Mouse (Mus musculus): ENCODE measurements around the gene Pigr.

The Pigr gene

DNA sequence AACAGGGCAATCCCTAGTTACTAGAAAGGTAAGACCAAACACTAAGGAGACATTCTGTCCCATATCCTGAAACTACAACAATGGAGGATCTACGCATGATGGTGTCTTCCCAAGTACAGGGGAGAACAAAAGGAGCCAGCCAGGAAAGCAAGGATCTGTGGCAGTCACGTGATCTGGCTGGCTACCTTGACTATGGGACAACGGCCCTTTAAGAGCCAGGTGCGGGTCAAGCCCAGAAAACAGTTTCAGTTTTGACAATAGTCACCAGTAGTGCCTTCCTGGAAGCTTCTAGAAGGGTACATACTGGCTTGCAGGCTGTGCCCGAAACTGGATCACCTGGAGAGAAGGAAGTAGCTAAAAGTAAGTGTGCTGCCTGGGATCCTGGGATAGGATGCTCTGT is at the start of gene Pigr:
TSS of gene Pigr (plus strand) at position 237 of the 400 bp plus-strand sequence.
- no peak for ATAC-seq (ENCODE audit: low TSS enrichment)

DNA sequence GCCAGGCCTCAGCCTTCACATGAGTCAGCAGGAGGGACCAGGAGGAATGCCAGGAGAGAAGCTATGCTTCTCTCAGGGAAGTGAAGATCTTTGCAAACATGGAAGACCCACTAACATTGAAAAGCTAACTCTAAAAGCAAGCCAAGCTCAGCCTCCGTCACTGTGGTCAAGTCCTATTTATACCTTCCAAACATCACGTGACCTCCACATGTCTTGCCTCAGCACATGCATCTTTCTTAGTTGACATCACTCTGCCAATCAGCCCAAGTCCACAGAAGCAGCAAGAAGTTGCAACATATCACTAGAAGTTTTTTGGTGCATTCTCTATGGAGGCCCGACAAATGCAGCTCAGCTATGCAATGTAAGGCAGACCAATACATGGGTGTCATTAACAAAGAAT is 46.6 kb upstream of the Pigr start:
- no peak for ATAC-seq (ENCODE audit: low TSS enrichment)

DNA sequence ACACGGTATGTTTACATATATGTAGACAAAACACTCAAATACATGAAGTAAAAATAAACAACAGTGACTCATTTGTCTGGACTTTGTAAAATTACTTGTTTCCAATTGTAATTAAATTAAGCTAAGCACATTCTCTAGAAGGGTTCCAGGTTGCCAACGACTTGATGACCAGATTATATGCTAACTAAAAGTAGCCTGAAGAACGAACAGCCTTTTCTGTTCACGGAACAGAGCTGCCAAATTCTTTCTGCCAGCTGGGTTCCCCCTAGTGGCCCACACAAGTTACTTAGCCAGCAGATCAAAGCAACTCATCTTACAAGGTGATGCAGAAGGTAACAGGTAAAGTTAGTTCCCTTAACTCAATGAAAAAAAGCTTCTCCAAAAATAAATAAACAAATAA is 42.4 kb upstream of the Pigr start:
- ATAC-seq (ENCODE audit: low TSS enrichment), result peak; percentile 88

DNA sequence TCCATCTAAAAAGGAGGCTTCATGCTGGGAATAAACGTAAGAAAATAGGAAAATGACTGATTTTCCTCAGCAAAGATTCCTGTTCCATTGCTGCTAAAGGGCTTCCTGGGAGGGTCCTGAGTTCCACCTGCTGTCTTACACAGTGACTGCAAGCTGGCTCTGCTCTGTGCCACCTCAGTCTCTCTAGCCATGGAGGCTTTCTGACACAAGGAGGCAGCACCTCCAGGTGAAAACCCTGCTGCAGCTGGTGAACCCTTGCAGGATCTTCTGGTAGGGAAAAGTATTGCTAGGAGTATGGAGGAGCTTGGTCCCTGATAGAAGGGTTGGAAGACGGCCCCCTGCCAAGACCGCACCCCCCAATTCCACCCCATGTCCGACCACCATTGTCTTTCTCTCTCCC is 39.5 kb upstream of the Pigr start:
- ATAC-seq (ENCODE audit: low TSS enrichment), result no peak

DNA sequence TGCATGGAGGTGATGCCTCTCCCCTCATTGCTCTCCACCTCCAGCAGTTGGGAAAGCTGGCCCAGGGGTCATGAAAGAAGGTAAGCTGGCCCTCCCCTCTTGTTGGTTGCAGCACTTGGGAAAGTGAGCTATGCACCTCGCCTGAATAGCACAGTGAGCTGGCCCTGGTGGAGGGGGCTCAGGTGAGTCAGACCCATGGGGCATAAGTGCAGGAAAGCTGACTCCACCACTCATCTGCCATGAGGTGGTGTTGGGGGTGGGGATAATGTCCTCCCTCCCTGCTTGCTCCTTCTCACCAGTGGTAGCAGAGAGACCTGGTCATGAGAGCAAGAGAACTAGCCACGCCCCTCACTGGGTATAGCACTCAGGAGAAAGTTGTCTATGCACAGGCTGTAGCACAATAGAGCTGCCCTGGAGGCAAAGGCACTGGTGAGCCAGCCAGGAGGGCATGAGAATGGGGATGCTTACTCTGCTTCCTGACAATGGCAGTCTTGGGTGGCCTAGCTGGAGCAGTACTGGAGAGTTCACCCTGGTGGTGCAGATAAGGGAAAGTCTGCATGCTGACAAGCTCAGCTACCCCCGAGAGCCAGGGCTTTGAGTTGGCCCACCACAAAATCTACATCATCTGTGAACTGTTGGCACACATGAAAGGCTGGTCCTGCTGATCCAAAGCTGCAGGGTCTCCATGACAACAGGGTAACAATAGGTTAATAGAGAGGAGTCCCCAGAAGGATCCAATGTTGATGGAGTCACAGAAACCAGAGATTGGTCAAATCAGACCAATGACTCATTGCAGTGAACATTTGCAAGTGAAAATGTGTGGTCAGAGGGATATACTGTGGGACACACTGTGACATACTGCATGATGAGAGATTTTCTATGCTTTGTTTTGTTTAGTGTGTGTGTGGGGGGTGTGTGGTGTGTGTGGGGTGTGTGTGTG is 36.7 kb upstream of the Pigr start:
- ATAC-seq (ENCODE audit: low TSS enrichment), result no peak

DNA sequence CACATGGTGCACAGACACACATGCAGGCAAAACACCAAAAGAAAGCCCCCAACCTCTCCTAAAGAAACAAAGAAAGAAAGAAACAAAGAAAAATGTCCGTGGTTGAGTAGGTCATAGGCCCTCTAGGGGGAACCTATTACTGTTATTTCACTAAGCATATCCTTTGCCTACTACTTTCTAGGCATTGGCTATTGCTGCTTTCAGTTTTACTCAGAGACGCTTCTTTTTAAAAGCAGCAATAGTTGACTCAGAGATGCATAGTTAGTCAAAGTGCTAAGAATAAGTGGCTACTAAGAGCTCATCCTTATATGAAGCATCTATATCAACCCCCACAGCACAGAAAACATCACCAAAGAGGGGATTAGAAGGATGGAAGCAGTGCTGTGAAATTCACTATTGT is 31.2 kb upstream of the Pigr start:
- ATAC-seq (ENCODE audit: low TSS enrichment), result no peak

DNA sequence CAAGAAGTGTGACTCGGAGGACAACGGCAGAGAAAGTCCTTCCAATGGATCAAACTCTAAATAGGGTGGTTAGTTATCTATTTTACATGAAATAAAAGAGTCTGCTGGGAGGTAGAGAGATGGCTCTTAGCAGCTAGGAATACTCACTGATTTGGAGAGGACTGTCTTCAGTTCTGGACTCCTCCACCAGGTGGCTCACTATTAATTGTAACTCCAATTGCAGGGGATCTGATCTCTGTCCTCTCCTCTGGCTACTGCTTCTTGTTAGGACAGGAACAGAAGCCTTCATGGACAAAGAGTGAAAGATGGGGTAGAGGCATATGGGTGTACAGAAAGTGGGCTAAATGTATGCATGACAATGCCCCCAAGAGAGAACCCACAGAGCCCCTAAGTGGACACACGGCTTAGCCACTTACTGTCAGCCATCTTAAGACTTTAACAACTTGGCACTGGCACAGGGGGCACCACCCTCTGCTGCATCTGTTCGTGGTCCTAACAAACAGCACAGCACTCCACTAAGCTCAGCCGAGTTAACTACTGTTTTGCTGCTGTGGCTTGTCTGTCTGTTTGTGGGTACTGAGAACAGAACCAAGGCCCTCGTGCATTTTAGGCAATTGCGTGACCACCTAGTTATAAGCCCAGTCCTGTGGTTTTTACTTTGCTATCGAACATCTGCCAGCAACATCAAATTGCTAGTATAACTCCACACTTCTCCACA is 29.4 kb upstream of the Pigr start:
- peak; percentile 76 for ATAC-seq (ENCODE audit: low TSS enrichment)

DNA sequence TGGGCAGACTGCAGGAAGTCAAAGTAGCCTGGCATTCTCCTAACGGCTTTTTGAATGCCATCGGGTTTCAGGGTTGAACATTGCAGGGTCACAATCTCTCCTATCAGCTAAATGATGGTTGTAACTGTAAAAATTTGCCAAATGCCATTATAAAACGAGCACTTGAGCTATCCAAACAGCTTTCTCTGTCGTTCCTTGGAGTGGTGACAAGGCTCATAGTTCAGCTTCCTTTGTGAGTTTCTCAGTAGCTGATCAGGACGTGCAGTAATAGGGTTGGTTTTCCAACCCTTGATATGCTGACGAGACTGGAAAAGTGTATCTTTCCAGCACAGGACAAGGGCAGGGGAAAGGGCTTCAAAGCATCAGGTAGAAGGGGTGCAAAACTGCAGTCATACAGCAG is 28.4 kb upstream of the Pigr start:
- ATAC-seq (ENCODE audit: low TSS enrichment), result no peak

DNA sequence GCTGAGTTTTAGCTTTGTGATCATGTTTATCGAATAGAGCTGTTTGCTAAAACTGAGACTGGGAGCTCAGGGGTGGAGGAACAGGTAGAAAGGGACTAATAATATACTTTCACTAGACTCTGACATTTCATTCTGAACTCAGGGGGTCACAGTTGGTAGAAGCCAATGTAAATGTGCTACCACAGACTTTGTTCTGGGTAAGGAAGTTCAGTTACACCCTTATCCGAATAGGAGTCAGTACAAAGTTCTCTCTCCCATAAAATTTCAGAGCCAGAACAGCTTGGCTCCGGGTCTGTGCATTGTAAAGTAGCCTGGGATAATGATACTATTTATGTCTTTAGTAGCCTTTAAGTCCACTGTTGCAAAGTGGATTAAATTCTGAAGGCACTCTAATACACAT is 27.9 kb upstream of the Pigr start:
- ATAC-seq (ENCODE audit: low TSS enrichment), result no peak

DNA sequence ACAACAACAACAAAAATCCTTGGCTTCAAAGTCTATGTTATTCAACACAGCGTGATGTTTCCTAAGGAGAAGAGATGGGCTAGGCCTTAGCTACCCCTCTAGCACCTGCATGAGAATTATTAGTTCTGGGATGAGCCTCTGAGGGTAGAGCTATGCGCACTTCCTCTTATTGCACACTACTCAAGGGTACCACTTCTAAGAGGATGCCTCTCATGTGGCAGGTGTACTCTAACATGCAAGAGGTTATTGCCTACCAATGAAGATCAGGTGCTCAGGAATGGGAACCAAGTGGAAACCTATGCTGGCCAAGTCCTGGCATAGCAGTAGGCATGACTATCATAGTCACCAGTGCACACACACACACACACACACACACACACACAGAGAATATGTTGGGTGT is 27.1 kb upstream of the Pigr start:
- no peak for ATAC-seq (ENCODE audit: low TSS enrichment)

DNA sequence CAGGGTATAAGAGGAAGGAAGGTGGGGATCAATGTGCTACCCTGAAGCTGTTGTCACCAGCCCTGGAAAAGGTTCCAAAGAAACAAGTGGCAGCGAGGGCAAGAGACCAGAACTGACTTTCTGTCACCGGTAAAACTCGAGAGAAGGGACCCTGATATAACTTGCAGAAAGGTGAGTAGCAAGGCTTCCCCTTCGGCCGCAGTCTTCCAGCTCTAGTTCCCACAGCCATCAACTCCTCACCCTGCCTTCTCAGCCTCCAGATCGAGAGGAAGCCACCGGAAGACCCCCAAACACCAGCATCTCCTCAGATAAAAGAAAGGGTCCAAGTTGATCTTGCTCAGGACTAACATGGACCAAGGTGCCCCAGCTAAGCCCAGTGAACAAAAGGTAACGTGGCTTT is 25.9 kb upstream of the Pigr start, which contains the start of gene Fcamr:
TSS of gene Fcamr (plus strand) at position 301 of the 400 bp plus-strand sequence.
- ATAC-seq (ENCODE audit: low TSS enrichment), result no peak

DNA sequence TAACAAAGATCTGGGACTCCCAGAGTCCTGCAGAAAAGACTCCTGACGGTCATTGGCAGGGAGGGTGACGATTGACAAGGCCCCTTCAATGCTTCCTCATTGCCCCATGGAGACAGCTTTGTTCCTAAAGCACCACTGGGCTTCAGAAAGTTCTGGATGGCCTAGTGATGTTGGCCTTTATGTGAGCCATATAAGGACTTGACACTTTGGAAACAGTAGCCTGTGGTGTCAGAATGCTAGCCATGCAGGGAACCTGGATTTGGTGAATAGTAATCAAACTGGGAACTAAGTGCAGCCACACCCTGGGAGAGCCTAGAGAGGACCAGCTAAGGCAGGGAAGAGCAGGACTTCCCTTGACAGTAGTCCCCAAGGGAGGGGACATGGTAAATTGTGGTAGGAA is 25.0 kb upstream of the Pigr start:
- ATAC-seq (ENCODE audit: low TSS enrichment), result no peak

DNA sequence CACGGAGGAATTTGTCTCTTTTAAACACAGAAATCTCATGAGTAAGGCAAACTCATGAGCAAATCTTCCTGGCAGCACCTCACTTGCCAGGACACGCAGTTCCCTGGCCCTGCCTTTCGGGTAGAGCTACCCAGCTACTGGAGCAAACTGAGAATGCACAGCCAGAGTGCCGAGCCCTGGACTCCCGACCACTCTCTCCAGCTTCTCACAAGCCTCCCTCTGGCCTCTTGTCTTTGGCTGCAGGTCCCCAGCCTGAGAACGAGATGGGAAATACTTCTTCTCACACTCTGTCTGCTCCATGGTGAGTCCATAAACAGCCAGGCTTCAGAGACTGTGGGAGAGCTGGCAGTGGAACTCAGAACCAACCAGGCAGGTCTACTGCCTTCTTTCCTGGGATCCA is 23.5 kb upstream of the Pigr start:
- no peak for ATAC-seq (ENCODE audit: low TSS enrichment)

DNA sequence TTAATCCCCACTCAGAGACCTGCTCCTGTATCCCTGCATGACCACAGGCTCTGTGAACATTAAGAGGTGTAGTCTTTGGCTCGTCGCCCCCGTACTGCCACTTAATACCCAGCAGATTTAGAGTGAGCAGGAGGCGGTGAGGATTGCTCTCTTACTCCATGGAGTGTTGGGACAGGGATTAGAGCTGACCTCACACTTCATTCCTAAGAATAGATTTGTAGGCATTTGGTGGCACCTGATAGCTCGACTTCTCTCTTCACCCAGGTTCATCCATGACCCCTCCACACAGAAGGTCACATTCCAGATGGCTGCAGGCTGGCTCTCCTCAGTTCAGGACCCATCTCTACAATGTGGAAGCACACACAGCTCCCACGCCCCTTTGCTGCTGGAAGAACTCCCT is 22.2 kb upstream of the Pigr start:
- ATAC-seq (ENCODE audit: low TSS enrichment), result no peak

DNA sequence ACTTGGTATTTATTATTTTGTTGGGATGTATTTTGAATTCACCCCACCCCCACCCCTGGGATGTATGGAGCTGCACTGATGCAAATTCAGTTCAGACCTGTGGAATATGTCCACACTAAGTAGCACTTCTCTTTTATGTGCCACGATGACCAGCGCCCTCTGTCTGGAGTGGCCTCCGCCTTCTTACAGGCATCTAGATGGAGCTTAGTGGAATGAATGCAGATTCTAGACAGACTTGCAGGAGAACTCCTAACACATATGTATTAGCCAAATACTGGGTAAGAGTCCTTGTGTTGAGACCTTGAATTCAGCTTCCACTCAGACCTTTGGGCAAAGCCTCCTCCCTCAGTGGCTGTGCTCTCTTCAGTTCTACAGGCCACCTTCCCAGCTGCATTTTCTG is 15.6 kb upstream of the Pigr start:
- ATAC-seq (ENCODE audit: low TSS enrichment), result no peak

DNA sequence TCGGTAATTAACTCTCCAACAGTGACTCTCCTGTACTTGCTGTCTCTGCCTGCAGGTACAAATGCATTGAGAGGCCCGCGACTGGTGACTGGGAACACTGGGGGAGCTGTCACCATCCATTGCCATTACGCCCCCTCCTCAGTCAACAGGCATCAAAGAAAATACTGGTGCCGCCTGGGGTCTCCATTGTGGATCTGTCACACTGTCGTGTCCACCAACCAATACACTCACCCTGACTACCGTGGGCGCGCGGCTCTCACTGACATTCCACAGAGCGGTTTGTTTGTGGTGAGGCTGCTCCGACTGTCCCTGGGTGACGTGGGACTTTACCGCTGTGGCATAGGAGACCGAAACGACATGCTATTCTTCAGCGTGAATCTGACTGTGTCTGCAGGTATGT is 15.2 kb upstream of the Pigr start:
- ATAC-seq (ENCODE audit: low TSS enrichment), result no peak

DNA sequence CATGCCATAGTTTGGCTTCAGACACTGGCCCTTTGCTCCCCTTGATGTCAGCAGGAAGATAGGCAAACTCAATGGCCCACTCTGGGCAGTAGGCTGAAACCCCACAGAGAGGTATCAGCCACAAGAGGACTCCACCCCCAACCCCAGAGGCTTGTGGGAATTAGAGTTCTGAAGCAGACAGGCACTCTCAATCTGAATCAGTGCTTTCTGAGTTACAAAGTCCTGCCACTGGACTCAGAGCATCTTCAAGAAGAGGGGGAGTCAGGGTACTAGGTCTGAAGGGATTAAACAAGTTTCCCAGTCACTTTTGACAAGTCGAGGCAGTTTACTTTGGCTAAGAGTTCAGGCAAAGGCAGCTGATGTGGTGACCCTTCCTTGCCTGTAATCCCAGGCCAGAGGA is 6.7 kb upstream of the Pigr start:
- ATAC-seq (ENCODE audit: low TSS enrichment), result no peak

DNA sequence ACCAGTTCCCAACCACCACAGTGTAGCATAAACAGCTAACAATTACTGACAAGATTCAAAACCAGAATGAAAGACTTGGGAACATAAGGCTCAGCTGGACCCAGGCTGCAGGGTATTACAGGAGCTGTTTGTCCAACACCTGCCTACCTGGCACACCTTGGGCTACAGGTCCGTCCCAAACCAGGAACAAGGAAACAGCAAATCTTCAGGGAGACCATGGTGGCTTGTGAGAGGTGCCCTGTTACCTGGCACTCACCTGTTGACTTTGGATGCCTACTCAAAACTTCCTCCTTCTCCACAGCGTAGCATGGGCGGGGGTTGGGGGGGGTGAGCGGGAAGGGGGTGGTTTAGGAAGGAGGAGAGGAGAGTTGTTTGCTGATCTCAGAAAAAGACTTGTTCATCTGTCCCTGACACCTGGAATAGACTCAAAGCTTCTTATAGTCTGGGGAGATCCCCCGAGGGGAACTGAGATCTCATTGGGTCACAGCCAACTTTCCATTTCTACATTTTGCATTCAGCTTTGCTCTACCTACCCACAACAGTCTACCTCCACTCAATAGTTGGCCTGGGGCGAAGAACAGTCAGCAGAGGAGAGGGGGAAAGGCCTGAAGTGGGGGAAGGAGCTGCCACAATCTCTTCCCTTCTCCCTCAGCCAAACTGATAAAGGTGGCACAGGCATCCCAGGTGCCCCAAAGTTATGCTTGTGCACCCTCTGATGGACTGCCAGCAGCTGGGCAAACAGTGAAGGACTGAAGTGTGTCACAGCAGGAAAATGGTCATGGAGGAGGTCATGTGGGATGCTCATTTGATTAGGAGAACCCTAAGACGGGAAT is 6.0 kb upstream of the Pigr start:
- ATAC-seq (ENCODE audit: low TSS enrichment), result no peak

DNA sequence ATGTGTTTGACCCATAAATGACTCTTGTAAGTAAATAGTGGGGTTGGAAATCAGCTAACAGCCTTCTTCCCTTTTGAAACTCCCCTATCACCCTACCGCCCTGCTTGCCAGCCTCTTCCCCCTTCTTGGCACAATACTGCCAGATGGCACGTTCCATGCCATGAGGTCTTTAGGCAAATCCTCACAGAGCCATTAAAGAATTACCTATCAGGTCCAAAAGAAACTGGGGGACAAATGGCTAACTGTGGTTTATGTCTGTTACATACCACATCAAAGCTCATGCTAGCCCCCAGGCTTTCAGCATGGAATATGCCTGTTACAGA is 5.4 kb upstream of the Pigr start:
- ATAC-seq (ENCODE audit: low TSS enrichment), result no peak

DNA sequence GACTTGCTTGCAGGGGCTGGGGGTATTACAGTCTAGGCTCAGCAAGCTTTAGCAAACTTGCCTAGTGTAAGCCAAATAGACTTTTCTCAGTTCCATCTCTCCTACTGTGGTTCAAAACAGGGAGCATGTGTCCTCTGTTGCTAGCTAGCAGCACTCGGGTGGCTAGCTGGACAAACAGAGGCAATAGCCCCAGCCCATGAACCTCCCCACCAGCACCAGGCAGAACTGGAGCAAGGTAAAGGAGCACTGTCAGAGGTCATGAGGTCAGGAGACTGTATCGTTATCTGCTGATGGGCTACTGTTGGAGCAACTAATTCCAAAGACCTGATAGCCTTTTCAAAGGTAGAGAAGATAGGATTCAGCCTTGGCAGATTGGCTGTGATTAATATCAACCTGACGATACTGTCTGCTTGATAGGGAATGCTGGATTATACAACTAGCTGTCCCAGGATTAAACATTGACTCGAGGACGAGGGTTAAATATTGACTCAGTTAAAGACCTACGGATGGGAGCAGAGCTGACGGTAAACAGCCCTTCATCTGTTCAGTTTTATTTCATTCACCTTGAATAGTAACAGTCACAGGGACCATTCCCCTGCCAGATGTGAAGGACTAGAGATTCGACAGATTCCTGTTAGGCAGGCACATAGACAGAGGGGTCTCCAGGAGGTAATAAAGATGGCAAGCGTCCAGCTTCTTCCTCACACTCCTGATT is 4.4 kb upstream of the Pigr start:
- no peak for ATAC-seq (ENCODE audit: low TSS enrichment)

DNA sequence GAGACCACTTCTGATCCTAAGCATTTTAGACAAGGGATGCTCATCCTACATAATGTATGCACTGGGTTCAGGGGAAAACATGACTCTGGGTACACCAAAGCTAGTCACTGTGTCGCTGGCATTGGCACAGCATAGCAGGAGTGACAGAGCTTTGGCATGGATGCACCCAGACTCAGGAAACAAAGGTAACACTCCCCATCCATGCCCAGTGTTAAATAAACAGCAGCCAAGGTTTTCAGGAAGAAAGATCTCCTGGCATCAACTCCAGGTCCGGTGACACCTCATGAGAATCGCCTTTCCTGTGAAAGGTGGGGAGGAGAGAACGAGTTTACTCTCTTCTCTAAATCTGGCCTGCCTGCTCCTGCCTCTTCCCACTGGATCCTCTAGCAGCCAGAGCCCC is 2.2 kb downstream of the Pigr start:
- no peak for ATAC-seq (ENCODE audit: low TSS enrichment)
